Mouse (Mus musculus) urinary bladder, postnatal 4 days (tissue): ENCODE measurements around the gene Rassf8.

ENCODE experiments used
- DNase-seq, 2 experiments: peaks; one replicate each; pipeline ENCODE4 v3.0.0; 2021 to 2022; ENCODE audit warnings: low spot score in 2 of 2

Rassf8 gene

GRCm38 (mm10) chr6:145776241-145776640 is 29.7 kb downstream of the Rassf8 start:
- DNase-seq, result no peak

GRCm38 (mm10) chr6:145779383-145779782 is 32.8 kb downstream of the Rassf8 start:
- no peak for DNase-seq

DNA sequence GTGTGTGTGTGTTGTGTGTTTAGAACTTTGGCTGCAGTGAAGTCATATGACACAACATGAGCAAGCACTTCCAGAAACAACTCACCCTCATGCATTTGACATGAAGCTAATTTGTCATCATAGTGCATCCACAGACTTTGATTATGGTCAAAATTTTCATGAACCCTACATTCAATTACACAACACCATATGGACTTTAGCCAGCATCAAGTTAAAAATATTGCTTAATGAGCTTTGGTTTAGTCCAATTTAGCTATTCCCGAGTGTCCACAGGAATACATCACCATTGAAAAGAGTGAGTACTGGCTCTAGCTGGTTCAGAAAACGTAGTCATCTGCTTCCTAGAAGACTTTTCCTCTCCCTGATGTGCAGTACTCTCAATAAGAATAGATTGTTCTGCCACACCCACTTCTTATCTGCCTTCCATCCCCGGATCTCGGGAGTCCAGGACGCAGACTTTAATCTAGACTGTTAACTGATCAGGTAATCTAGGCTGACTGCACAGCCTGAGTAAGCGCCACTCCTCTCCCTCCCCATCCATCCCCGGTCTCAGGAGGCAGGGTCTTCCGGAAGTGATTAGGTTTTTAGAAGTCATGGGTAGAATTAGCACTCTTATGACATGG is 33.7 kb downstream of the Rassf8 start:
- DNase-seq, result no peak

DNA sequence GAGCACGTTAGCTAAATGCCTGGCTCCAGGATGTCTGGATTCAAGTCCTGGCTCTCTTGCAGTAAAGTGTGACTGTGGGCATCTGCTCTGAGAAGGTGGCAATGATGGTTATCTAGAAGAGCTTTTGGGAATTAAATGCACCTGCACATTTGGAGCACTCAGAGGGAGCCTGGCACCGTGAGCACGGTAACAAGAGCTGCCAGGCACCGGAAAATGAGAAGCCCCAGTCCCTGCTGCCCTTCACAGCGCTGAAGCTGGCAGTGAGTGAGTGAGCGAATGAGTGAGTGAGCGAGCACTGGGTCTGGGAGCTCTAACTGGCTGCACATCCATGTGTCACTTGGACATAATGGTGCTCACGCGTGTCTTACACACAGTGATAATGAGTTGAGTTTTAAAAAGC is 34.7 kb downstream of the Rassf8 start:
- DNase-seq, result no peak

GRCm38 (mm10) chr6:145781966-145782365 is 35.4 kb downstream of the Rassf8 start:
- DNase-seq, result no peak

- no peak for DNase-seq
Measured at GRCm38 (mm10) chr6:145787311-145787710, 40.8 kb downstream of the Rassf8 start.

GRCm38 (mm10) chr6:145789738-145790137 is 43.2 kb downstream of the Rassf8 start:
- DNase-seq, result no peak

DNA sequence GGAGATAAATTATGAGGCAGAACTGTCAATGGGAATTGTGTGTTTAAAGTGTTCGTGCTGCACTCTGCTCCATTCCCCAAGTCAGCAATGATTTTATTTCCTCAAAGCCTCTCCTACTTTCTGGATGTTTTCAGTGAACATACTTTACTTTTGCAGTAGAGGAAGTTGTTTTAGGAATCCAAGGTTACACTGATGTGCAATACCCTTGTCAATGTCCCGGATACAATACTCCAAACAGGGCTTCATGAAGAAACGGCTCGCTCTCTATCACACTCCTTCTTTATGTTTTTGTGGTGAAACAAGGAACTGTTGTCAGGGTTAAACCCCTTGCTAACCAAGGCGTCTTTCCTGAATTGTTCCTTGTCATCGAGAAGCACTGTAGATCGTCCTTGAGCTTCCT is 45.8 kb downstream of the Rassf8 start:
- DNase-seq, result no peak

- no peak for DNase-seq
Measured at GRCm38 (mm10) chr6:145793109-145793593, 46.6 kb downstream of the Rassf8 start.

DNA sequence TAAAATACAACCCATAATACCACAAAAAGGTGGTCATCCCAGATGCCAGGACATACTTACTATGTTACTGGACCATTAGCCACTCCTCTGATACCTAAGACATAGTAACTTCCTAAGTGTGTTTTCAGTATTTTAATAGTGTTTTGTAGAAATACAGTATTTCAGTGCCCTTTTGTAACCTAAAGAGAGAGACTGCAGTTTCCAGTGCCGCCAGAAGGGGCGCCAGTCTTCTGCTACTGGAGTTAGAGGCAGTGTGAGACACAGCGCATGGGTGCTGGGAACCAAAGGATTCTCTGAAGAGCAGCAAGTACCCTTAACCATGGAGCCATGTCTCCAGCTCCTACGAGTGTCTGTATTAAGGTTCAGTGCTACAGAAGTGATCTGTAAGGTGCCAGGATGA is 48.1 kb downstream of the Rassf8 start:
- no peak for DNase-seq

DNA sequence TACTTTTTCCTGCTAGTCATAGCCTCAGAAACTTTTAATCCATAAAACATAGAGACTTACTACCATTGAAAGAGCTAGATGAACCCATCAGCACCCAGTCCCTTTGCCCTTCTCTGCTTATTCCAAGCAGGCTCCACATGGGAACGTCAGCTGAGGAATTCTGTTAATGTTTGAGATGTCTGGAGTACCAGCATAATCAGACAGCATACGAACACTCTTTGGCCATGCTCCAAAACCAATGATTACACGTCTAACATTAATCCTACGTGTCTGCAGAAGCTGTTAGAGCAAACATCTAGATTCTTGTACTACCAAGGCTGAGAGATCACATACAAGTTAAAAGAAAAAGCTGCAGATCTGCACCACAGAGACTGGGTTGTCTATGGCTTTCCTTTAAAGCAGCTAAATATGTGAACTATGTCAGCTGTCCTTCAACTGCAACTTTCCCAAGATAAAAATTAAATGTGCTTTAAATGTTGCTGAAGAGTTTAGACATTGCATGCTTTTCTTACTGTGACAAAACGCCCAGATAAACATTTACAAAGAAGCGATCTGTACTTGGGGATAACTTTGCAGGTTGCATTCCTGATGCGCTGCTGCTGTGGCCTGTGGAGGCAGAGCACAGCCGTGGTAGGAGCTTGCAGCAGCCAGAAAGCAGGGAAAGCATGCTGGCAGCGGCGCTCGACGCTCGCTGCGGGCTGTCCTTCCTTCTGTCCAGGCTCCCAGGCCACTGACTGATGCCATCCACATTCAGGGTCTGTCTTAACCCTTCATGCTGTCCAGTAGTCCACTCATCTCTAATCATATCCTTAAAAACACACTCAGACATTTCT is 49.9 kb downstream of the Rassf8 start:
- no peak for DNase-seq

GRCm38 (mm10) chr6:145797692-145798091 is 51.1 kb downstream of the Rassf8 start:
- no peak for DNase-seq

- no peak for DNase-seq
Measured at GRCm38 (mm10) chr6:145801796-145802488, 55.4 kb downstream of the Rassf8 start.

DNA sequence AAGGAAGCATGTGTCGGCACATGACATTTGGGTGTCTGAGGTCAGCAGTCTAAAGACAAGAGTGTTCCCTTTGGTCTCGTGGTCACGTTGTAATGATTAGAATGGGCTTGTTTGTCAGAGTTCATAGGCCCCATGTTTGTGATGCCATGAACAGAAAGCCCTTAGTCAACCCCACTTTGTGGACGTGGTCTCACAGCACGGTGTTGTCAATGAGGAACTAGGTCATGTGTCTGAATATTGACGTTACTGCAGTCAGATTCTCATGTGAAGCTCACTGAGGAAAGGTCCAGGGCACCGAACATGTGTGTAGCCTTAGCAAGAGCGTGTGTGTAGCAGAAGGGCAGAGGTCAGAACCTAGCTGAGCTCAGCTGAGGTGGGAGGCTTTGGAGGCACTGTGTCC is 56.3 kb downstream of the Rassf8 start:
- no peak for DNase-seq

GRCm38 (mm10) chr6:145804276-145804675 is 57.7 kb downstream of the Rassf8 start:
- no peak for DNase-seq

DNA sequence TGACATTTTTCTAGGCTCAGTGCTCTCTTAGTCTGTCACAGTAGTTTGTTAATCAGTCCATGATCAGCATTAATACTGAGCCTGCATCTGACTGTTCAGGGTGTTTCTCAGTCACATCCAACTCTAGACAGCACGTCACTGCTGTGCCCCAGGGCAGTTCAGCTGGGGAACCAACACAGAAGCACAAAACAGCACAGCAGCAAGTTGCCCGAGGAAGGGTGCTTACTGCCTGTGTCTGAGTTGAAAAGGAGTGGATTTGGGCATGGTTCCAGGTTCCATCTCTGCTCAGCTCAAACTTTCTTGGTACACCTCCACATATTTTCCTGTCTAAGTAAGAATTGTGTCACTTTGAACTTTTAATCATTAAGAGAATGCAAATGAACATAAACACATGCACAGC is 60.2 kb downstream of the Rassf8 start:
- no peak for DNase-seq

- DNase-seq, result no peak
Measured at GRCm38 (mm10) chr6:145807929-145808328, 61.4 kb downstream of the Rassf8 start.

- no peak for DNase-seq
Measured at GRCm38 (mm10) chr6:145809566-145809965, 63.0 kb downstream of the Rassf8 start.

GRCm38 (mm10) chr6:145810015-145810414 is 63.5 kb downstream of the Rassf8 start:
- DNase-seq, result no peak

- DNase-seq, result no peak
Measured at GRCm38 (mm10) chr6:145811174-145811573, 64.6 kb downstream of the Rassf8 start.

DNA sequence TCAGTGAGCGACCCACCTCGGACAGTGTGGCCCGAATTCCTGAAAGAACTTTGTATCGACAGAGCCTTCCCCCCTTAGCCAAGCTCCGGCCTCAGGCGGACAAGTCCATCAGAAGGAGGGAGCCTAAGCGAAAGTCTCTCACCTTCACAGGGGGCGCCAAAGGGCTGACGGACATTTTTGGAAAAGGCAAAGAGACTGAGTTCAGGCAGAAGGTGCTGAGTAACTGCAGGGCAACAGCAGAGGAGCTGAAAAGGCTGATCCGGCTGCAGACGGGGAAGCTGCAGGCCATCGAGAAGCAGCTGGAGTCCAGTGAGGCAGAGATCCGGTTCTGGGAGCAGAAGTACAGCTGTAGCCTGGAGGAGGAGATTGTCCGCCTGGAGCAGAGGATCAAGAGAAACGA is 68.7 kb downstream of the Rassf8 start:
- no peak for DNase-seq

- no peak for DNase-seq
Measured at GRCm38 (mm10) chr6:145819151-145819550, 72.6 kb downstream of the Rassf8 start.

- no peak for DNase-seq
Measured at GRCm38 (mm10) chr6:145822218-145822617, 75.7 kb downstream of the Rassf8 start.
